ENCODE assay signal across 29 mouse cellular contexts in the genomic region with DNA sequence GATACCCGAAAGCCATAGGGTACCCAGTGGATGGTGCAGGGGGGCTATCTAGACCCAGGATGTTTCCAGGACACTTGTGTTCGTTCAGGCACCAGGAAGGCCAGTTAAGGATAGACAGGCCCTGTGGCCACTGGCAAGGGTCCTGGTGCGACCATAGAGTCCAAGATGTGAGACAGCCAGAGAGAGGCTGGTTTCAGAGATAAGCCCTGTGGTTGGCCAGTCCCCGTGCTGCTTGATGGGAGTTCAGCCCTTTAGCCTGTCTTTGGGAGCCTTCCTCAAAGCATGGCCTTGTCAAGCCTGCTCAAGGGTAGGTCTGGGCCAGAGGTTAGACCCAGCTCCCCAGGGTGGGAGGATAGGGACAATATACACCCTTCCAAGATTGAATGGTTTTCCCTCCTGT.
DNase-seq lines count a peak whose midpoint lies in the region; ATAC-seq and TF ChIP-seq lines count a peak whose summit lies in the region.
"Had no signal": no experiment of that assay in that cellular context is flagged by ENCODE, and none has a peak within 500 bp of the region (broad histone marks: within the 10 kb centered on the region; RNA-seq: fewer than 3 reads in every experiment).

No protein-coding gene starts in this region.

- H3K4me1 ChIP-seq in megakaryocyte, embryonic 14.5 days = peaks cover 99% of the 10 kb centered on the region
- H3K4me1 ChIP-seq in embryonic facial prominence, embryonic 10.5 days = peaks cover 84% of the 10 kb centered on the region
- peaks cover 100% of the 10 kb centered on the region for H3K4me1 ChIP-seq in liver, embryonic 12.5 days
- H3K4me1 ChIP-seq in liver, postnatal 0 days (ENCODE audit: insufficient read depth) = peaks cover 35% of the 10 kb centered on the region
- peaks cover 43% of the 10 kb centered on the region for H3K4me1 ChIP-seq in heart, embryonic 12.5 days (replicated peaks)
- peaks cover 53% of the 10 kb centered on the region for H3K4me1 ChIP-seq in hindbrain, embryonic 13.5 days (replicated peaks)

- no peak for TF ChIP-seq CTCF in liver, postnatal 0 days (IDR thresholded peaks at IDR 0.05; ENCODE audit: low read depth)

- WGBS in embryonic facial prominence, embryonic 10.5 days = 85% methylated on average over 4 of the region's 4 CpGs
- WGBS in liver, embryonic 12.5 days (ENCODE audit: insufficient replicate concordance) = 29% methylated on average over 4 of the region's 4 CpGs
- WGBS in liver, postnatal 0 days (ENCODE audit: insufficient replicate concordance) = 46% methylated on average over 4 of the region's 4 CpGs
- 70% methylated on average over 4 of the region's 4 CpGs for WGBS in heart, embryonic 12.5 days
- WGBS in hindbrain, embryonic 13.5 days = 88% methylated on average over 4 of the region's 4 CpGs

- no peaks in the 10 kb centered on the region for H3K27me3 ChIP-seq in megakaryocyte, embryonic 14.5 days (replicated peaks)
- H3K27me3 ChIP-seq in embryonic facial prominence, embryonic 10.5 days (replicated peaks; ENCODE audit: low read depth, poor library complexity, severe bottlenecking) = peaks cover 32% of the 10 kb centered on the region
- H3K27me3 ChIP-seq in liver, embryonic 12.5 days (replicated peaks) = no peaks in the 10 kb centered on the region
- H3K27me3 ChIP-seq in liver, postnatal 0 days (ENCODE audit: insufficient read depth, low read length) = no peaks in the 10 kb centered on the region
- H3K27me3 ChIP-seq in heart, embryonic 12.5 days (replicated peaks) = no peaks in the 10 kb centered on the region
- no peaks in the 10 kb centered on the region for H3K27me3 ChIP-seq in hindbrain, embryonic 13.5 days
- H3K27me3 ChIP-seq: forebrain, embryonic 15.5 days; heart, embryonic 15.5 days; hindbrain, embryonic 15.5 days had no signal

- H3K4me2 ChIP-seq in liver, embryonic 12.5 days = peak overlapping the region; percentile 3; the same call in 1 of the 2 replicates
- no peak overlapping the region for H3K4me2 ChIP-seq in liver, postnatal 0 days (ENCODE audit: low read depth, low read length)
- H3K4me2 ChIP-seq in heart, embryonic 12.5 days = no peak overlapping the region
- no peak overlapping the region for H3K4me2 ChIP-seq in hindbrain, embryonic 13.5 days
- H3K4me2 ChIP-seq: forebrain, embryonic 15.5 days; heart, embryonic 15.5 days; hindbrain, embryonic 15.5 days; lung, embryonic 14.5 days; midbrain, embryonic 13.5 days had no signal

- no peak; the same call in 1 of the 2 replicates for TF ChIP-seq EP300 in liver, postnatal 0 days (IDR thresholded peaks at IDR 0.05; ENCODE audit: low read depth)

- no peak for DNase-seq in embryonic facial prominence, embryonic 10.5 days (ENCODE audit: low spot score)
- DNase-seq in liver, postnatal 0 days = no peak
- DNase-seq: adrenal gland, adult 2 months; B cell, adult 2 months; cerebellum, adult 8-10 months; cerebellum, postnatal 25 days; gastrocnemius, adult 2 months; gastrocnemius, postnatal 36 days; heart, adult 2 months; heart, postnatal 36 days; kidney, adult 11 months; kidney, postnatal 25 days; left cerebral cortex, postnatal 4 days; lung, embryonic 14.5 days; lung, postnatal 14 days; thymus, postnatal 4 days had no signal

- peaks cover 11% of the 10 kb centered on the region for H3K36me3 ChIP-seq in megakaryocyte, embryonic 14.5 days (replicated peaks; ENCODE audit: low read length)
- H3K36me3 ChIP-seq in embryonic facial prominence, embryonic 10.5 days (replicated peaks) = no peaks in the 10 kb centered on the region
- H3K36me3 ChIP-seq in liver, embryonic 12.5 days = no peaks in the 10 kb centered on the region
- H3K36me3 ChIP-seq in liver, postnatal 0 days (replicated peaks; ENCODE audit: insufficient read depth, low read length) = no peaks in the 10 kb centered on the region
- no peaks in the 10 kb centered on the region for H3K36me3 ChIP-seq in heart, embryonic 12.5 days
- no peaks in the 10 kb centered on the region for H3K36me3 ChIP-seq in hindbrain, embryonic 13.5 days
- H3K36me3 ChIP-seq: forebrain, embryonic 15.5 days; heart, embryonic 15.5 days; hindbrain, embryonic 15.5 days; midbrain, embryonic 13.5 days had no signal

- peak overlapping the region; percentile 18 for H3K4me3 ChIP-seq in megakaryocyte, embryonic 14.5 days (replicated peaks)
- no peak overlapping the region for H3K4me3 ChIP-seq in embryonic facial prominence, embryonic 10.5 days
- H3K4me3 ChIP-seq in liver, embryonic 12.5 days = no peak overlapping the region
- no peak overlapping the region for H3K4me3 ChIP-seq in liver, postnatal 0 days (ENCODE audit: low read depth, low read length)
- H3K4me3 ChIP-seq in heart, embryonic 12.5 days = no peak overlapping the region
- H3K4me3 ChIP-seq in hindbrain, embryonic 13.5 days = no peak overlapping the region
- H3K4me3 ChIP-seq: forebrain, embryonic 15.5 days; gastrocnemius, adult 2 months; heart, adult 2 months; heart, embryonic 15.5 days; hindbrain, embryonic 15.5 days; left cerebral cortex, adult 2 months; midbrain, embryonic 13.5 days had no signal

- H3K27ac ChIP-seq in embryonic facial prominence, embryonic 10.5 days (replicated peaks) = 0 out of 2 replicates have a peak overlapping the region, but pooled peaks have one; percentile 25
- peak overlapping the region; percentile 91 for H3K27ac ChIP-seq in liver, embryonic 12.5 days
- H3K27ac ChIP-seq in liver, postnatal 0 days (ENCODE audit: low read depth) = 0 out of 2 replicates have a peak overlapping the region, but pooled peaks have one; percentile 8
- H3K27ac ChIP-seq in heart, embryonic 12.5 days (ENCODE audit: poor library complexity, severe bottlenecking) = no peak overlapping the region
- H3K27ac ChIP-seq in hindbrain, embryonic 13.5 days = no peak overlapping the region
- H3K27ac ChIP-seq: forebrain, embryonic 15.5 days; gastrocnemius, adult 2 months; heart, adult 2 months; heart, embryonic 15.5 days; hindbrain, embryonic 15.5 days; left cerebral cortex, adult 2 months; midbrain, embryonic 13.5 days had no signal

- H3K9ac ChIP-seq in liver, embryonic 12.5 days = peak overlapping the region; percentile 37
- no peak overlapping the region for H3K9ac ChIP-seq in liver, postnatal 0 days (replicated peaks)
- H3K9ac ChIP-seq in heart, embryonic 12.5 days = no peak overlapping the region
- H3K9ac ChIP-seq in hindbrain, embryonic 13.5 days = no peak overlapping the region
- H3K9ac ChIP-seq: forebrain, embryonic 15.5 days; heart, embryonic 15.5 days; hindbrain, embryonic 15.5 days; lung, embryonic 14.5 days; midbrain, embryonic 13.5 days had no signal

- no peak for ATAC-seq in megakaryocyte, adult 5-6 weeks (ENCODE audit: poor library complexity, severe bottlenecking)
- ATAC-seq in liver, embryonic 12.5 days = peak; percentile 19; the same call in 1 of the 2 replicates
- ATAC-seq in liver, postnatal 0 days = no peak
- ATAC-seq in frontal cortex, adult (ENCODE audit: low TSS enrichment) = no peak
- ATAC-seq in heart, embryonic 12.5 days (ENCODE audit: insufficient number of reproducible peaks, low FRiP score) = no peak
- no peak for ATAC-seq in hindbrain, embryonic 13.5 days (ENCODE audit: low FRiP score)
- ATAC-seq: activated CD4-positive, CD25-positive, alpha-beta regulatory T cell, adult 4 months; forebrain, embryonic 15.5 days; inflammation-experienced regulatory T-cells, adult 6 months; midbrain, embryonic 13.5 days had no signal

- H3K9me3 ChIP-seq in megakaryocyte, embryonic 14.5 days = no peaks in the 10 kb centered on the region
- H3K9me3 ChIP-seq in embryonic facial prominence, embryonic 10.5 days = no peaks in the 10 kb centered on the region
- no peaks in the 10 kb centered on the region for H3K9me3 ChIP-seq in liver, embryonic 12.5 days (replicated peaks)
- no peaks in the 10 kb centered on the region for H3K9me3 ChIP-seq in liver, postnatal 0 days (ENCODE audit: low read length)
- no peaks in the 10 kb centered on the region for H3K9me3 ChIP-seq in heart, embryonic 12.5 days (replicated peaks)
- no peaks in the 10 kb centered on the region for H3K9me3 ChIP-seq in hindbrain, embryonic 13.5 days
- H3K9me3 ChIP-seq: forebrain, embryonic 15.5 days; heart, embryonic 15.5 days; hindbrain, embryonic 15.5 days; midbrain, embryonic 13.5 days had no signal

Comparison
In these comparisons a context has a peak if more than half of its experiments do, and no peak if none do; other contexts are left out.
1. H3K27ac ChIP-seq: peak in embryonic facial prominence, embryonic 10.5 days (single experiment), liver, embryonic 12.5 days (single experiment) and liver, postnatal 0 days (single experiment); none in heart, embryonic 12.5 days (single experiment) and hindbrain, embryonic 13.5 days (single experiment).